Mouse (Mus musculus): ENCODE results near the gene Fzr1. TPM values are rescaled to one million over a fixed set of nuclear protein-coding genes. Genes with fewer than 3 reads are reported as not detected.

Fzr1 gene
- polyA plus RNA-seq, 1 experiment from 2014 or later: 153 TPM

GRCm38 (mm10) chr10:81365073-81365472 is 13.2 kb downstream of the Fzr1 start:
- no peak overlapping the region for H3K4me2 ChIP-seq
- 33% methylated on average over 4 of the region's 4 CpGs for WGBS
- peaks cover 31% of the 10 kb centered on the region for H3K36me3 ChIP-seq (replicated peaks)
- H3K4me1 ChIP-seq: peaks cover 30% of the 10 kb centered on the region
- ATAC-seq (replicated peaks): no peak; the same call in 1 of the 2 replicates
- H3K4me3 ChIP-seq: no peak overlapping the region
- no peak overlapping the region for H3K9ac ChIP-seq
- H3K27ac ChIP-seq: no peak overlapping the region
- H3K27me3 ChIP-seq (replicated peaks): peaks cover 13% of the 10 kb centered on the region
- H3K9me3 ChIP-seq: no peaks in the 10 kb centered on the region

DNA sequence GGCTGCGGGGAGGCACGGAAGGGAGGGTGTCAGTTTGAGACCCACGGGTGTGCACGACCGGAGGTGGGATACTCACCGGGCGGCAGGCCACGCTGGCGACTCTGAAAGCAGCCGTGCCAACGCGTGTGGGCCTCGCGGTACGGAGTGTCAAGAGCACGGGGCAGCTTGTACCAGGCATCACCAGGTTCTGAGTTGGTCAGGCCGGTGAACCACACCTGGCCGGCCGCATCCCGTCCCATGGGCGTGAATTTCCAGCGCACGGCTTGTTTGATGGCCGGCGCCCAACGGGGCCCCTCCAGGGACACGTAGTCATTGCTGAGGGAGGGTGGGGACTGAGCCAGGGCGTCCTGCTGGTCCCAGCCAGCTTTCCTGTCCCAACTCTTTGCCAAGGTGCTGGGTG is 13.7 kb downstream of the Fzr1 start:
- Histone ChIP-seq H3K4me2 (peak overlapping the region; percentile 45), H3K27me3 (replicated peaks) (peaks cover 13% of the 10 kb centered on the region), H3K4me1 (peaks cover 30% of the 10 kb centered on the region), H3K4me3 (peak overlapping the region; percentile 17), H3K9ac (peak overlapping the region; percentile 23; the same call in 1 of the 2 replicates), H3K27ac (no peak overlapping the region), H3K9me3 (no peaks in the 10 kb centered on the region), H3K36me3 (replicated peaks) (peaks cover 27% of the 10 kb centered on the region)
- ATAC-seq (replicated peaks): no peak; the same call in 1 of the 2 replicates
- WGBS: 11% methylated on average over 28 of the region's 28 CpGs

DNA sequence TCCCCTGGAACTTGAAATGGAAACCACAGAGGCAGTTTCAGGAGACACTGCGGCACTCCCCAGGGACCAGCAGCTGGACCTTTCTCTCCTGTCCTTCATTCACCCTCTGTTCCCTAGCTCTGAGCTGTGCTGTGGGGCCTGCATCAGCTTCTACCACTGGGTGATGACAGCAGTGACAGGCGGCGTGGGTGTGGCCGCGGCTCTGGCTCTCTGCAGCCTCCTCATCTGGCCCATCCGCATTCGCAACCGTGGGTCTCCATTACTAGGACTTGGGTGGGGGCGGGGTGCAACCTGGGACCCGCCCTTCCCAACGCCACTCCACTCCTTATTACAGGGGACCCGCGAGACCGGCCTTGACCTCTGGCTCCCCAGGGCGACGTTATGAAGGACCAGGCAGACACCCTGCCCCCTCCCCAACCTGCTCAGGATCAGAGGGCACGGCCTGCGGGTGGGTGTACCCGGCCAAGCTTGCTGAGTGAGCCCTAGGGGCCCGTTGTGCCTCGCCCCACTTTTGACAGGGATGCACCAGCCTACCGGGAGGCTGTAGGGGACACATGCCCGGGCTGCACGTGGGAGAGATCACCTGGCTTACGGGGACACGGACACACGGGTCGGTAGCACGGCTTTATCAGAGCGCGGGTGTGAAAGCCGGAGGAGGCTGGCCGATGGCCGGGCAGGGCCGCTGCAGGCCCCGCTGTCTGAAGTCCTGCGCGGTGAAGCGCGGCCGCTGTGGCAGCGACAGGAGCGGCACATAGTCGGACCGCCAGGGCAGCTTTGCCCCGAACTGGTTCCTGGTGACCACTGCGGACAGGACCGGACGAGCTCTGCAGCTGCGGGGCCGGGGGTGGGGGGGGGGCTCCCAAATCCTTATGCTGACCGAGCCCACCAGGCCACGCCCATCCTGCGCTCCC is 14.6 kb downstream of the Fzr1 start:
- Histone ChIP-seq H3K27ac (no peak overlapping the region), H3K9ac (peak overlapping the region; percentile 19), H3K36me3 (replicated peaks) (peaks cover 17% of the 10 kb centered on the region), H3K4me2 (peak overlapping the region; percentile 45), H3K9me3 (no peaks in the 10 kb centered on the region), H3K4me1 (peaks cover 33% of the 10 kb centered on the region), H3K27me3 (replicated peaks) (peaks cover 13% of the 10 kb centered on the region), H3K4me3 (peak overlapping the region; percentile 17)
- WGBS: 16% methylated on average over 54 of the region's 54 CpGs
- ATAC-seq (replicated peaks): no peak

GRCm38 (mm10) chr10:81362336-81362949 is 15.9 kb downstream of the Fzr1 start:
- Histone ChIP-seq H3K27ac (no peak overlapping the region), H3K36me3 (replicated peaks) (peaks cover 6% of the 10 kb centered on the region), H3K27me3 (replicated peaks) (peaks cover 13% of the 10 kb centered on the region), H3K9me3 (no peaks in the 10 kb centered on the region), H3K9ac (no peak overlapping the region), H3K4me2 (no peak overlapping the region), H3K4me1 (peaks cover 45% of the 10 kb centered on the region), H3K4me3 (no peak overlapping the region)
- ATAC-seq (replicated peaks): no peak
- WGBS: 76% methylated on average over 12 of the region's 12 CpGs

DNA sequence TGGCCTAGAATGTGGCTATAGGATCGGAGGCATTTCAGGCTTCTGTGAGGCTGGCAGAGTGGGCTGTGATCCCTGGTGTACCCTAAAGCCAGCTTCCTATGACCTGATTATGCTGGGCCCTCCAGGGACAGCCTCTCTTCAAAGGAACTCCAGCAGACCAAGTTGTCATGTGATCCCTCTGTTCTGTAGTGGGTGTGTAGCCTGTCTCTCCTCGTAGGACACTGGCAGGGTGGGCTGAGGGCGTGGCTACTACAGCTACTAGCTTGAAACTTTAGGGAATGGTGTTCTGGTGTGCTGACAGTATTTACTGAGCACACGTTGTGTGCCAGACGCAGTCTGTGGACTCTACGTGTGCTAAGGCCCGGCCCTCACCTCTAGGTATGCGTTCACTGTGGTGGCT is 17.6 kb downstream of the Fzr1 start:
- no peaks in the 10 kb centered on the region for H3K36me3 ChIP-seq (replicated peaks)
- peaks cover 13% of the 10 kb centered on the region for H3K27me3 ChIP-seq (replicated peaks)
- no peak overlapping the region for H3K9ac ChIP-seq
- ATAC-seq (replicated peaks): no peak
- H3K27ac ChIP-seq: no peak overlapping the region
- H3K4me1 ChIP-seq: peaks cover 50% of the 10 kb centered on the region
- no peaks in the 10 kb centered on the region for H3K9me3 ChIP-seq
- H3K4me3 ChIP-seq: no peak overlapping the region
- WGBS: 68% methylated on average over 8 of the region's 8 CpGs
- no peak overlapping the region for H3K4me2 ChIP-seq

DNA sequence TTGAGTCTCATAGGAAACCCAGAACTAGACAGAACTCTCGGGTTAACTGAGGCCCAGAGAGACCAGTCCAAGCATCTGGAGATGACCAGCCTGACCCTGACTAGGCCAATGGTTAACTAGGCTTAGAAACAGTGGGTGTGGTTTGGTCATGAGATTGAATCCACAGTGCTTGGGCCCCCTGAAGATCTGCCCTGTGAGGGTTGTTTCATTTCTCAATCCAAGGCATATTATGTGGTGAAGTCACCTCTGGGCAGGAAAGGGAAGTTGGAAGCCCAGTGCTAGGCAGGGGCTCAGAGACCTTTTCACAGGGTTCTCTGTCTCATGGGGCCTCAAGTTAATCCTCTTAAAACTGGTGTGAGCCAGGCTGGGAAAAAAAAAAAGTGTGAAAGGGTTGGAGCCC is 19.5 kb downstream of the Fzr1 start:
- H3K4me3 ChIP-seq: no peak overlapping the region
- no peak overlapping the region for H3K27ac ChIP-seq
- H3K27me3 ChIP-seq (replicated peaks): peaks cover 10% of the 10 kb centered on the region
- ATAC-seq (replicated peaks): no peak
- no peaks in the 10 kb centered on the region for H3K36me3 ChIP-seq (replicated peaks)
- peaks cover 36% of the 10 kb centered on the region for H3K4me1 ChIP-seq
- peak overlapping the region; percentile 82; the same call in 1 of the 2 replicates for H3K9ac ChIP-seq
- 56% methylated on average over 1 of the region's 1 CpGs for WGBS
- peak overlapping the region; percentile 97; the same call in 1 of the 2 replicates for H3K4me2 ChIP-seq
- H3K9me3 ChIP-seq: no peaks in the 10 kb centered on the region

- peak overlapping the region; percentile 82 for H3K9ac ChIP-seq
- H3K4me3 ChIP-seq: peak overlapping the region; percentile 94
- WGBS: 28% methylated on average over 4 of the region's 4 CpGs
These were observed 20.1 kb downstream of the Fzr1 start for GRCm38 (mm10) chr10:81358209-81358608.

GRCm38 (mm10) chr10:81356991-81357844 is 21.1 kb downstream of the Fzr1 start, which contains the start of gene Mfsd12:
Gene Mfsd12 (plus strand): TSS chr10:81357491.
- H3K9me3 ChIP-seq: no peaks in the 10 kb centered on the region
- H3K4me1 ChIP-seq: peaks cover 28% of the 10 kb centered on the region
- H3K4me3 ChIP-seq: peak within 1 kb of the TSS; percentile 94
- H3K27ac ChIP-seq: peak within 1 kb of the TSS; percentile 62; the same call in 1 of the 2 replicates
- ATAC-seq (replicated peaks): peak; percentile 93
- WGBS: 2% methylated on average over 65 of the region's 79 CpGs
- H3K36me3 ChIP-seq (replicated peaks): no peaks in the 10 kb centered on the region
- peak within 1 kb of the TSS; percentile 97 for H3K4me2 ChIP-seq
- no peaks in the 10 kb centered on the region for H3K27me3 ChIP-seq (replicated peaks)
- H3K9ac ChIP-seq: peak within 1 kb of the TSS; percentile 82

More at GRCm38 (mm10) chr10:81358209-81358608, 20.1 kb downstream of the Fzr1 start:
- H3K36me3 ChIP-seq (replicated peaks): no peaks in the 10 kb centered on the region
- H3K4me1 ChIP-seq: peaks cover 30% of the 10 kb centered on the region
- H3K9me3 ChIP-seq: no peaks in the 10 kb centered on the region
- H3K27ac ChIP-seq: no peak overlapping the region
- H3K27me3 ChIP-seq (replicated peaks): peaks cover 3% of the 10 kb centered on the region
- ATAC-seq (replicated peaks): peak; percentile 9; the same call in 1 of the 2 replicates
- H3K4me2 ChIP-seq: peak overlapping the region; percentile 97

- WGBS: 53% methylated on average over 12 of the region's 12 CpGs
- no peak overlapping the region for H3K9ac ChIP-seq
- H3K27me3 ChIP-seq (replicated peaks): no peaks in the 10 kb centered on the region
- peak overlapping the region; percentile 97; the same call in 1 of the 2 replicates for H3K4me2 ChIP-seq
- peaks cover 28% of the 10 kb centered on the region for H3K4me1 ChIP-seq
- 0 out of 2 replicates have a peak, but pooled peaks have one; percentile 1 for ATAC-seq (replicated peaks)
- H3K4me3 ChIP-seq: peak overlapping the region; percentile 94; the same call in 1 of the 2 replicates
- no peaks in the 10 kb centered on the region for H3K9me3 ChIP-seq
- H3K36me3 ChIP-seq (replicated peaks): no peaks in the 10 kb centered on the region
- no peak overlapping the region for H3K27ac ChIP-seq
These were observed 21.8 kb downstream of the Fzr1 start for GRCm38 (mm10) chr10:81356352-81356990.

GRCm38 (mm10) chr10:81355533-81355932 is 22.8 kb downstream of the Fzr1 start:
- H3K27ac ChIP-seq: no peak overlapping the region
- H3K36me3 ChIP-seq (replicated peaks): no peaks in the 10 kb centered on the region
- H3K9ac ChIP-seq: no peak overlapping the region
- H3K27me3 ChIP-seq (replicated peaks): no peaks in the 10 kb centered on the region
- no peak overlapping the region for H3K4me3 ChIP-seq
- peaks cover 24% of the 10 kb centered on the region for H3K4me1 ChIP-seq
- H3K4me2 ChIP-seq: no peak overlapping the region
- no peak for ATAC-seq (replicated peaks)
- H3K9me3 ChIP-seq: no peaks in the 10 kb centered on the region
- WGBS: 85% methylated on average over 4 of the region's 4 CpGs

- Histone ChIP-seq H3K9me3 (no peaks in the 10 kb centered on the region), H3K27ac (no peak overlapping the region), H3K4me3 (no peak overlapping the region), H3K27me3 (replicated peaks) (no peaks in the 10 kb centered on the region), H3K4me1 (peaks cover 25% of the 10 kb centered on the region), H3K9ac (no peak overlapping the region), H3K36me3 (replicated peaks) (no peaks in the 10 kb centered on the region), H3K4me2 (no peak overlapping the region)
- WGBS: 63% methylated on average over 9 of the region's 9 CpGs
- no peak for ATAC-seq (replicated peaks)
These were observed 23.4 kb downstream of the Fzr1 start for GRCm38 (mm10) chr10:81354738-81355477.
